ENCODE assay signal across 7 mouse cellular contexts in genomic region chr2:118599087-118599486, GRCm38 (mm10). TPM values are rescaled to one million over a fixed set of nuclear protein-coding genes. Genes with fewer than 3 reads are reported as not detected.
A peak's percentile ranks its signal among the peaks of the same experiment; 100 is the strongest.
DNase-seq lines count a peak whose midpoint lies in the region; ATAC-seq and TF ChIP-seq lines count a peak whose summit lies in the region.

No protein-coding gene starts in this region.

- H3K79me3 ChIP-seq in C2C12 (ENCODE audit: low read depth): peaks cover 45% of the 10 kb centered on the region

- H3K9ac ChIP-seq in ES-E14 (ENCODE audit: insufficient read depth, low read depth, low read length, poor library complexity, severe bottlenecking): peak overlapping the region; percentile 92; the same call in 1 of the 2 replicates
- no peak overlapping the region for H3K9ac ChIP-seq in forebrain, postnatal 0 days

- TF ChIP-seq CTCF in C2C12 (IDR thresholded peaks at IDR 0.05; ENCODE audit: control insufficient read depth, insufficient read depth, insufficient read length): no peak
- TF ChIP-seq CTCF in forebrain, postnatal 0 days (IDR thresholded peaks at IDR 0.05; ENCODE audit: low read depth): no peak

- 33% methylated on average over 5 of the region's 5 CpGs for WGBS in forebrain, postnatal 0 days
- WGBS in macrophage (ENCODE audit: missing documents): 57% methylated on average over 4 of the region's 5 CpGs

- in situ Hi-C loops in ES-E14 (cut with MboI; ENCODE audit: low sequenced_read_pairs in 2 of 2, unreplicated experiment in 2 of 2): no loop called here

- H3K79me2 ChIP-seq in C2C12 (ENCODE audit: control insufficient read depth, insufficient read depth) (peaks cover 56% of the 10 kb centered on the region), macrophage (ENCODE audit: inconsistent target) (peaks cover 59% of the 10 kb centered on the region)

- no peak for DNase-seq in ES-E14 (ENCODE audit: low read depth, low spot score)
- no peak for DNase-seq in forebrain, postnatal 0 days
- no peak for DNase-seq in gastrocnemius, adult 8-10 months (ENCODE audit: low spot score in 2 of 2)
- no peak for DNase-seq in MN1 (ENCODE audit: low spot score)

- no peak for ATAC-seq in forebrain, postnatal 0 days
- no peak for ATAC-seq in megakaryocyte progenitor cell, adult 5-6 weeks (replicated peaks; ENCODE audit: poor library complexity)

- H3ac ChIP-seq in C2C12 (ENCODE audit: control insufficient read depth, insufficient read length, low read depth): peak overlapping the region; percentile 33

- H3K27ac ChIP-seq in ES-E14 (ENCODE audit: insufficient read depth, low read depth, low read length, poor library complexity, severe bottlenecking) (no peak overlapping the region), macrophage (peak overlapping the region; percentile 67; the same call in 1 of the 2 replicates)
- no peak overlapping the region for H3K27ac ChIP-seq in forebrain, postnatal 0 days (ENCODE audit: low read depth, low read length)

- H3K4me3 ChIP-seq in C2C12 (ENCODE audit: insufficient read depth, poor library complexity, severe bottlenecking) (peak overlapping the region; percentile 63), ES-E14 (ENCODE audit: insufficient read depth in 1 of 2, low read depth in 1 of 2, low read length in 2 of 2, poor library complexity in 1 of 2, severe bottlenecking in 1 of 2) (peak overlapping the region; percentile 86 to 89), macrophage (ENCODE audit: inconsistent target) (peak overlapping the region; percentile 85)
- peak overlapping the region; percentile 52; the same call in 1 of the 2 replicates for H3K4me3 ChIP-seq in forebrain, postnatal 0 days (ENCODE audit: low read depth, low read length)

- 0 out of 2 replicates have a peak overlapping the region, but pooled peaks have one; percentile 1 for H3K4me2 ChIP-seq in forebrain, postnatal 0 days (ENCODE audit: low read depth)

- H3K27me3 ChIP-seq in C2C12 (ENCODE audit: control insufficient read depth, insufficient read depth, insufficient read length): no peaks in the 10 kb centered on the region
- H3K27me3 ChIP-seq in forebrain, postnatal 0 days (ENCODE audit: insufficient read depth, low read length): no peaks in the 10 kb centered on the region

- H3K9me3 ChIP-seq in ES-E14 (ENCODE audit: control insufficient read depth, insufficient read depth, low read depth, low read length): no peaks in the 10 kb centered on the region
- no peaks in the 10 kb centered on the region for H3K9me3 ChIP-seq in forebrain, postnatal 0 days (ENCODE audit: low read length)

- H3K4me1 ChIP-seq in ES-E14 (ENCODE audit: control insufficient read depth in 2 of 2, insufficient read depth in 2 of 2, low read length in 2 of 2, poor library complexity in 1 of 2): peaks cover 1 to 15% of the 10 kb centered on the region in 2 experiments; a peak in 3 of 4 replicates
- H3K4me1 ChIP-seq in forebrain, postnatal 0 days (ENCODE audit: insufficient read depth): peaks cover 4% of the 10 kb centered on the region; the same call in 1 of the 2 replicates

- H3K36me3 ChIP-seq in C2C12 (ENCODE audit: control insufficient read depth, insufficient read depth) (peaks cover 30% of the 10 kb centered on the region), ES-E14 (ENCODE audit: control insufficient read depth, insufficient read depth, low read length, poor library complexity, severe bottlenecking) (peaks cover 29% of the 10 kb centered on the region), macrophage (ENCODE audit: inconsistent target) (no peaks in the 10 kb centered on the region)
- no peaks in the 10 kb centered on the region for H3K36me3 ChIP-seq in forebrain, postnatal 0 days (ENCODE audit: insufficient read depth)

TF ChIP-seq in C2C12, 6 proteins besides CTCF, POLR2A, EP300 and RAD21:
- TF ChIP-seq MYOD1 (IDR thresholded peaks at IDR 0.05; ENCODE audit: control insufficient read depth, insufficient read length, low read depth) (no peak), MYOG (IDR thresholded peaks at IDR 0.05; ENCODE audit: control insufficient read depth, extremely low read depth, insufficient read length) (no peak)

TF ChIP-seq in ES-E14, 5 proteins besides CTCF, POLR2A, EP300 and RAD21:
- TF ChIP-seq MAFK (IDR thresholded peaks at IDR 0.05; ENCODE audit: insufficient read depth, low read depth, low read length): no peak
- TF ChIP-seq ZNF384 (IDR thresholded peaks at IDR 0.05; ENCODE audit: low read depth, low read length): no peak
- no peak for TF ChIP-seq ZC3H11A (IDR thresholded peaks at IDR 0.05; ENCODE audit: borderline replicate concordance, low read depth, low read length)
- no peak for TF ChIP-seq HCFC1 (IDR thresholded peaks at IDR 0.05; ENCODE audit: borderline replicate concordance, insufficient read depth, low read length)
- no peak for TF ChIP-seq CHD2 (IDR thresholded peaks at IDR 0.05; ENCODE audit: low read depth, low read length)

RNA-seq across cellular contexts. Expression of gene Bub1b, which starts 1.1 kb away (rescaled TPM):
- polyA plus RNA-seq in C2C12 (2012; fragmentation: generic; extraction: Trizol) (54.9 TPM), macrophage (2018) (2.2 to 9.4 TPM (median 7.8 TPM) in 3 replicates)
- 115 and 121 TPM in 2 replicates for total RNA-seq in ES-E14 (2012; rRNA removed)
- 10.1 and 11.9 TPM in 2 replicates for total RNA-seq in forebrain, postnatal 0 days (2014; rRNA removed)
- 6.5 and 7.2 TPM in 2 replicates for polyA plus RNA-seq in forebrain, postnatal 0 days (2015; fragmentation: Nextera tagmentation; extraction: Ambion mirVana)
- total RNA-seq in macrophage (2018; cell fraction: chromatin; rRNA removed): 10 to 100 TPM in 3 of 26 experiments, 1 to 10 TPM in 22, under 1 TPM in 1; 0.62 to 37.3 (median 5.9) TPM
- 1 to 10 TPM; 1.5 to 6.9 (median 2.7) TPM for total RNA-seq in macrophage (2018; cell fraction: cytosol; rRNA removed)
- 10 to 100 TPM in 1 of 26 experiments, 1 to 10 TPM in 25; 1.3 to 15.2 (median 4.0) TPM for total RNA-seq in macrophage (2018; cell fraction: nucleus; rRNA removed)
- total RNA-seq in gastrocnemius, adult 8-10 months (2022): under 1 TPM in 2 of 4 experiments, not detected in 2; 0.13 to 0.38 TPM
- total RNA-seq in megakaryocyte progenitor cell, adult 5-6 weeks (2015): 38.1 and 42.7 TPM in 2 replicates
- total RNA-seq in megakaryocyte progenitor cell, adult 5-6 weeks (2017): 123 and 126 TPM in 2 replicates

RNA-seq across cellular contexts. Expression of gene Bmf, which starts 49.6 kb away (rescaled TPM):
- polyA plus RNA-seq in C2C12 (2012; fragmentation: generic; extraction: Trizol) (0.42 TPM), macrophage (2018) (1.3 to 13.0 TPM (median 5.3 TPM) in 3 replicates)
- 9.1 and 14.1 TPM in 2 replicates for total RNA-seq in ES-E14 (2012; rRNA removed)
- 5.3 and 6.6 TPM in 2 replicates for total RNA-seq in forebrain, postnatal 0 days (2014; rRNA removed)
- 1.2 and 1.3 TPM in 2 replicates for polyA plus RNA-seq in forebrain, postnatal 0 days (2015; fragmentation: Nextera tagmentation; extraction: Ambion mirVana)
- 10 to 100 TPM in 1 of 26 experiments, 1 to 10 TPM in 20, under 1 TPM in 4, not detected in 1; 0.18 to 13.9 (median 3.2) TPM for total RNA-seq in macrophage (2018; cell fraction: chromatin; rRNA removed)
- 10 to 100 TPM in 1 of 26 experiments, 1 to 10 TPM in 20, under 1 TPM in 5; 0.34 to 12.3 (median 3.0) TPM for total RNA-seq in macrophage (2018; cell fraction: cytosol; rRNA removed)
- total RNA-seq in macrophage (2018; cell fraction: nucleus; rRNA removed): 10 to 100 TPM in 4 of 26 experiments, 1 to 10 TPM in 18, under 1 TPM in 4; 0.14 to 15.9 (median 3.4) TPM
- 1 to 10 TPM; 1.6 to 4.7 (median 1.9) TPM for total RNA-seq in gastrocnemius, adult 8-10 months (2022)
- total RNA-seq in megakaryocyte progenitor cell, adult 5-6 weeks (2015): 0.20 and 0.56 TPM in 2 replicates
- total RNA-seq in megakaryocyte progenitor cell, adult 5-6 weeks (2017): 0.51 and 0.71 TPM in 2 replicates
